Mouse (Mus musculus) embryonic facial prominence, embryonic 11.5 days (tissue): ENCODE results near the gene Tomm70a. TPM values are rescaled to one million over a fixed set of nuclear protein-coding genes. Genes with fewer than 3 reads are reported as not detected.

Experiments
- ATAC-seq: fragments of 200-750 bp; cut with Nextera tagmentation; replicated peaks from 2 replicates; pipeline ENCODE4 v1.8.0; 2017; ENCODE audit warnings: low read depth; ENCODE audit not compliant: insufficient number of reproducible peaks, low FRiP score, low TSS enrichment
- DNase-seq: peaks from one replicate; pipeline ENCODE4 v3.0.0-alpha.2; 2015; ENCODE audit warnings: low spot score
- H3K27ac ChIP-seq: fragments of 300-500 bp; sonication (generic); replicated peaks from 2 replicates; pipeline ENCODE4 v1.5.1; 2014; ENCODE audit warnings: mild to moderate bottlenecking, low read depth, low read length, control low read depth
- H3K27me3 ChIP-seq: fragments of 300-500 bp; sonication (generic); 2 replicates; pipeline ENCODE4 v1.6.1; 2014; ENCODE audit warnings: mild to moderate bottlenecking, low read length, moderate library complexity, mixed read lengths; ENCODE audit not compliant: control insufficient read depth, insufficient read depth
- H3K36me3 ChIP-seq: fragments of 300-500 bp; sonication (generic); replicated peaks from 2 replicates; pipeline ENCODE4 v1.6.1; 2014; ENCODE audit warnings: low read depth, mild to moderate bottlenecking, low read length, moderate library complexity, mixed read lengths; ENCODE audit not compliant: control insufficient read depth, insufficient read depth
- H3K4me1 ChIP-seq: fragments of 300-500 bp; sonication (generic); 2 replicates; pipeline ENCODE4 v1.6.1; 2014; ENCODE audit warnings: low read length, mixed read lengths; ENCODE audit not compliant: control insufficient read depth, insufficient read depth
- H3K4me2 ChIP-seq: fragments of 300-500 bp; sonication (generic); 2 replicates; pipeline ENCODE4 v1.6.1; 2014; ENCODE audit warnings: low read depth, mild to moderate bottlenecking, control low read depth, low read length, moderate library complexity
- H3K4me3 ChIP-seq: fragments of 300-500 bp; sonication (generic); 2 replicates; pipeline ENCODE4 v1.5.1; 2014; ENCODE audit warnings: low read depth, low read length, control low read depth
- H3K9ac ChIP-seq: fragments of 300-500 bp; sonication (generic); replicated peaks from 2 replicates; pipeline ENCODE4 v1.6.1; 2014; ENCODE audit warnings: mild to moderate bottlenecking, control low read depth, low read length
- H3K9me3 ChIP-seq: fragments of 300-500 bp; sonication (generic); replicated peaks from 2 replicates; pipeline ENCODE4 v1.6.1; 2016; ENCODE audit warnings: mild to moderate bottlenecking, low read length, inconsistent platforms, mixed read lengths; ENCODE audit not compliant: control insufficient read depth
- WGBS: fragments of 180-500 bp; shearing (Covaris S2); extraction: QIAGEN DNeasy Blood & Tissue Kit; methylation state at CpG from one replicate; pipeline ENCODE4 v1.1.7; 2014; 5-methylcytosine and 5-hydroxymethylcytosine counted together
- polyA plus RNA-seq: library from polyadenylated mRNA; unstranded; fragments of >200 nt; fragmentation: Nextera tagmentation; extraction: Ambion mirVana; gene quantifications from 2 replicates; pipeline ENCODE4 v1.2.1, GENCODE M21; 2014

Tomm70a gene
- polyA plus RNA-seq, 1 experiment from 2014 or later = 75.5 TPM

- H3K9me3 ChIP-seq = no peaks in the 10 kb centered on the region
- H3K36me3 ChIP-seq = no peaks in the 10 kb centered on the region; the same call in 1 of the 2 replicates
- no peaks in the 10 kb centered on the region for H3K27me3 ChIP-seq
- no peaks in the 10 kb centered on the region for H3K4me1 ChIP-seq
- H3K9ac ChIP-seq = no peak overlapping the region
- no peak overlapping the region for H3K4me2 ChIP-seq
- no peak for ATAC-seq
- H3K27ac ChIP-seq = no peak overlapping the region
- WGBS = 83% methylated on average over 3 of the region's 3 CpGs
- no peak overlapping the region for H3K4me3 ChIP-seq
- DNase-seq = no peak
These were observed 9.4 kb downstream of the Tomm70a start for GRCm38 (mm10) chr16:57130752-57131400.

DNA sequence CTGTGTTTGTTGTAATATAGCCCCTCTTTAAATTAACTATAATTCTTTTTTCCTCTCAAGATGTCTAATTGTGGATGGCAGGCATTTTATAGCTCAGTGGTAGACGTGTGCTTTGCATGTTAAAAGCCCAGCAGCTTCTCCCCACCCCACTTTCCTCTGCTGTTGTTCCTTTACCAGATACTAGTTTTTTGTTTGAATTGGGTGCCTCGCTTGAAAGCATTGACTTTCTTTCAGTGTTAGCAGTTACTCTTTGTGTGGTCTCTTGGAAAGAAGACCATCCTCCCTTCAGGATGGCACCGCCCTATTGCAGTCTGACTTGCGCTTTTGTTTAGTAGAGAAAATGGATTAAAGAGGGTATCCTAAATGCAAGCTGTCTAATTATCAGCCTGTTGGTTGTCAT is 10.0 kb downstream of the Tomm70a start:
- no peaks in the 10 kb centered on the region; the same call in 1 of the 2 replicates for H3K36me3 ChIP-seq

DNA sequence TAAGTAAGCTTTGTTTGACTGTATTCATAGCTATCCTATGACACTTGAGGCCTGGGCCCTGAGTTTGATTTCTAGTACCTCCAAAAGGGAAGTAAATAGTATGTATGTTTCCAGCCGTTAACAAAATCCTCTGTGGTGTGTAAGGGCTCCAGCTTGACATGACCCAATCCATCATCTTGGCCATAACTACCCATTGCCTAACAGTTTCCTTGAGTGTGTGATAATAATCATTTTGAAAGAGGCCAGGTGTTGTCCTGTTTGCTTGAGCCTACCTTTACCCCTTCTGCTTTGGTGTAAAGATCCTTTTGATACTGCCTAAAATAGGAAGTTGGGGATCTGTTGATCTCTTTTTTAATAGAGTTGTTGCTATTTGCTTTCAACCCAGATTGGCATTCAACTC is 10.8 kb downstream of the Tomm70a start:
- DNase-seq (no peak), ATAC-seq (no peak)
- H3K27me3 ChIP-seq = no peaks in the 10 kb centered on the region
- no peak overlapping the region for H3K4me3 ChIP-seq
- H3K4me1 ChIP-seq = no peaks in the 10 kb centered on the region
- H3K9ac ChIP-seq = no peak overlapping the region
- no peaks in the 10 kb centered on the region; the same call in 1 of the 2 replicates for H3K36me3 ChIP-seq
- H3K4me2 ChIP-seq = no peak overlapping the region
- H3K27ac ChIP-seq = no peak overlapping the region
- WGBS = 95% methylated on average over 1 of the region's 1 CpGs
- H3K9me3 ChIP-seq = no peaks in the 10 kb centered on the region

More for the DNA sequence above, 10.0 kb downstream of the Tomm70a start:
- Histone ChIP-seq H3K27me3 (no peaks in the 10 kb centered on the region), H3K4me3 (no peak overlapping the region), H3K4me1 (no peaks in the 10 kb centered on the region), H3K9ac (no peak overlapping the region), H3K9me3 (no peaks in the 10 kb centered on the region), H3K27ac (no peak overlapping the region), H3K4me2 (no peak overlapping the region)
- ATAC-seq (no peak), DNase-seq (no peak)
- WGBS = 63% methylated on average over 4 of the region's 4 CpGs

- H3K9me3 ChIP-seq = no peaks in the 10 kb centered on the region
These were observed 12.1 kb downstream of the Tomm70a start for GRCm38 (mm10) chr16:57133611-57134010.

DNA sequence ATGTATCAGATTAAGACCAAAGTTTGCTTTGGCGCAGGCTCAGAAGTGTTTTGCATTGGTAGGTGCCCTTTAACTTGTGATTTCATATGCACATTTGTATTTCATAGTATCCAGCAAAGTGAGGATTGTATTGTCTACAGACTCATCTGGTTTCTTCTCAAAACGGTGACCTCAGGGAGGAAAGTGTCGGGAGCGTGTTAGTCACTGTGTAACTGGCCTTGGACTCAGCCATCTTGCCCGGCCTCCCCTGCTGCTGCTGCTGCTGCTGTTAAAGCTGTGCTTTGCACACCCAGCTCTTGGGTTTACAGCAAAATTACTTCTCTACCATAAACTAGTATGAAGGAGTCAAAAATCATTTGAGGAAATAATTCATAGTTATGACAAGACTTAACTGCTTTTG is 23.2 kb downstream of the Tomm70a start:
- Histone ChIP-seq H3K9ac (no peak overlapping the region), H3K36me3 (no peaks in the 10 kb centered on the region; the same call in 1 of the 2 replicates)
- 96% methylated on average over 5 of the region's 5 CpGs for WGBS

More at GRCm38 (mm10) chr16:57133611-57134010, 12.1 kb downstream of the Tomm70a start:
- H3K9ac ChIP-seq = no peak overlapping the region
- DNase-seq = no peak
- ATAC-seq = no peak
- WGBS = 89% methylated on average over 6 of the region's 6 CpGs
- H3K4me1 ChIP-seq = no peaks in the 10 kb centered on the region
- H3K27me3 ChIP-seq = no peaks in the 10 kb centered on the region
- no peak overlapping the region for H3K4me2 ChIP-seq
- H3K4me3 ChIP-seq = no peak overlapping the region
- no peak overlapping the region for H3K27ac ChIP-seq
- H3K36me3 ChIP-seq = no peaks in the 10 kb centered on the region; the same call in 1 of the 2 replicates

GRCm38 (mm10) chr16:57151437-57151836 is 29.9 kb downstream of the Tomm70a start:
- H3K9me3 ChIP-seq = no peaks in the 10 kb centered on the region
- 94% methylated on average over 4 of the region's 4 CpGs for WGBS
- ATAC-seq = no peak

More for the DNA sequence above, 23.2 kb downstream of the Tomm70a start:
- Histone ChIP-seq H3K4me1 (no peaks in the 10 kb centered on the region), H3K27me3 (no peaks in the 10 kb centered on the region), H3K4me2 (no peak overlapping the region), H3K4me3 (no peak overlapping the region), H3K9me3 (no peaks in the 10 kb centered on the region), H3K27ac (no peak overlapping the region)
- ATAC-seq (no peak), DNase-seq (no peak)

GRCm38 (mm10) chr16:57155899-57156298 is 34.4 kb downstream of the Tomm70a start:
- H3K27me3 ChIP-seq = no peaks in the 10 kb centered on the region
- DNase-seq (no peak), ATAC-seq (no peak)
- H3K9ac ChIP-seq = no peak overlapping the region
- H3K4me3 ChIP-seq = no peak overlapping the region
- H3K4me1 ChIP-seq = no peaks in the 10 kb centered on the region
- H3K4me2 ChIP-seq = no peak overlapping the region
- H3K36me3 ChIP-seq = peaks cover 3% of the 10 kb centered on the region; the same call in 1 of the 2 replicates
- no peaks in the 10 kb centered on the region for H3K9me3 ChIP-seq
- no peak overlapping the region for H3K27ac ChIP-seq

More at GRCm38 (mm10) chr16:57151437-57151836, 29.9 kb downstream of the Tomm70a start:
- no peak overlapping the region for H3K4me3 ChIP-seq
- no peaks in the 10 kb centered on the region for H3K27me3 ChIP-seq
- no peak overlapping the region for H3K4me2 ChIP-seq
- no peak overlapping the region for H3K9ac ChIP-seq
- no peaks in the 10 kb centered on the region for H3K36me3 ChIP-seq
- no peak for DNase-seq
- H3K4me1 ChIP-seq = no peaks in the 10 kb centered on the region
- no peak overlapping the region for H3K27ac ChIP-seq

GRCm38 (mm10) chr16:57157076-57157475 is 35.6 kb downstream of the Tomm70a start:
- Histone ChIP-seq H3K9me3 (no peaks in the 10 kb centered on the region), H3K27me3 (no peaks in the 10 kb centered on the region), H3K4me2 (no peak overlapping the region), H3K4me3 (no peak overlapping the region), H3K4me1 (no peaks in the 10 kb centered on the region), H3K9ac (no peak overlapping the region), H3K36me3 (peaks cover 3% of the 10 kb centered on the region; the same call in 1 of the 2 replicates), H3K27ac (no peak overlapping the region)
- WGBS = 89% methylated on average over 4 of the region's 4 CpGs
- ATAC-seq = no peak
- no peak for DNase-seq
